Mouse (Mus musculus) inflammation-experienced regulatory T-cells, adult 6 months (primary cell): ENCODE results near the gene Slc35g2. TPM values are rescaled to one million over a fixed set of nuclear protein-coding genes. Genes with fewer than 3 reads are reported as not detected.

Experiments used
- ATAC-seq: one replicate; pipeline ENCODE4 v1.8.0; 2017
- polyA plus RNA-seq, 3 experiments: library from polyadenylated mRNA; unstranded; fragments of 100-300 nt; shearing (Covaris generic); gene quantifications; one replicate each; pipeline ENCODE4 v1.2.1; 2017

Slc35g2 gene
- polyA plus RNA-seq, 3 experiments from 2014 or later, result 0.56 to 1.3 (median 0.98) TPM

GRCm38 (mm10) chr9:100558991-100559390 lies 11.9 kb downstream of the Slc35g2 start:
- no peak for ATAC-seq

DNA sequence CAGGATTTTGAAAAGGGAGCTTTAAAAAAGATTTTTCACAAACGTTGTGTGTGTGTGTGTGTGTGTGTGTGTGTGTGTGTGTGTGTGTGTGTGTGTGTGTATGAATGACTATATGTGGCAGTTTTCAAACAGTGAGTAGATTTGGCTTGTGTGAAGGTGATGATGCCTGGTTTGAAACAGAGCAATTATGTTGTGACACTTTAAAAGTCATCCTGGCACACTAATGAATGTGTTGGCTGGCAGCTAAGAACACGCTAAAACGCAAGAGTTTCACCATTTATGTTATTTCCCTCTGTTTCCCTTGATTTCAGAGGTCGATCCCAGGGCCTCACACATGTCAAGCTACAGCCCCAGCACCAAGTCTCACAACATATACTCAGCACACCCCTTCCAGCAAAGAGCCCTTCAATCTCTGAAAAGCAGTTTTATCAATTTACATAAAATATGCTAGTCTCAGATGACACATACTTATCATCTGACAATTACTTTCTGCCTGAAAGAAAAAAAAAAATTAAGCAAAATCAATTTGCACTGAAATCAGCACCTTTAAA lies 12.8 kb downstream of the Slc35g2 start:
- ATAC-seq, result no peak

DNA sequence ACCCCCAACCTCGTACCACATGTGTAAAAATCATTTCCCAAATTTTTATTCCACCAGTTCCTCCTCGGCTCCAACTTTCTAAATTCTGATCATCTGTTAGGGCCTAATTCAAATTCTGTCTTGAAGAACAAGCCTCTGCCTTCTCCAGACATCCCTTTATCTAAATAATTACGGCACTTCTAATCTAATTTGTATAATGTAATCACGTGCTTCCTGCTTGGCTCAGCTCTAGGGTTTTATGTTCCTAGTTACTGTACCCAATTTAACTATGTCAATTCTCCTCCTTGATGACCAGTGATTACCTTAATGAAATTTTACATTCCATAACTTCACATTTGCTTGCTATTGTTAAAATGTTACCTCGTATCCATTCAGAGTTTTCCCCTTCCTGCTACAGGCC lies 15.2 kb downstream of the Slc35g2 start:
- no peak for ATAC-seq

DNA sequence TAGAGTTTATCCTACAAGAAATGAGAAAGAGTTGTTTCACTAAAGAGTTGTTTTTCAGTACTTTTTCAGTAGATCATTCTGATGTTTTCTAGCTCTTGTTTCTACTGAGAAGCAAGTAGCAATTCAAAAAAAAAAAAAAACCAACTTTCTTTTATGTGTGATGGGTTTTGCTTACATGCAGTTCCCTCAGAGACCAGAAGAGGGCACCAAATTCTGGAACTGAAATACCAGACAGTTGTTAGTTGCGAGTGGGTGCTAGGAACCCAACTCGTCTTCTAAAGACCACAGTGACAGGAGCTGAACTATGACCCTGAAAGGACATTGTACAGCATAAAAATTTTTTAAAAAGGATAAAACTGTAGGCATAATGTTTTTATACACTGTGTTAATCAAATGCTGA lies 22.6 kb downstream of the Slc35g2 start:
- no peak for ATAC-seq

- peak; percentile 25 for ATAC-seq
Measured at GRCm38 (mm10) chr9:100546594-100546910, 24.3 kb downstream of the Slc35g2 start.

DNA sequence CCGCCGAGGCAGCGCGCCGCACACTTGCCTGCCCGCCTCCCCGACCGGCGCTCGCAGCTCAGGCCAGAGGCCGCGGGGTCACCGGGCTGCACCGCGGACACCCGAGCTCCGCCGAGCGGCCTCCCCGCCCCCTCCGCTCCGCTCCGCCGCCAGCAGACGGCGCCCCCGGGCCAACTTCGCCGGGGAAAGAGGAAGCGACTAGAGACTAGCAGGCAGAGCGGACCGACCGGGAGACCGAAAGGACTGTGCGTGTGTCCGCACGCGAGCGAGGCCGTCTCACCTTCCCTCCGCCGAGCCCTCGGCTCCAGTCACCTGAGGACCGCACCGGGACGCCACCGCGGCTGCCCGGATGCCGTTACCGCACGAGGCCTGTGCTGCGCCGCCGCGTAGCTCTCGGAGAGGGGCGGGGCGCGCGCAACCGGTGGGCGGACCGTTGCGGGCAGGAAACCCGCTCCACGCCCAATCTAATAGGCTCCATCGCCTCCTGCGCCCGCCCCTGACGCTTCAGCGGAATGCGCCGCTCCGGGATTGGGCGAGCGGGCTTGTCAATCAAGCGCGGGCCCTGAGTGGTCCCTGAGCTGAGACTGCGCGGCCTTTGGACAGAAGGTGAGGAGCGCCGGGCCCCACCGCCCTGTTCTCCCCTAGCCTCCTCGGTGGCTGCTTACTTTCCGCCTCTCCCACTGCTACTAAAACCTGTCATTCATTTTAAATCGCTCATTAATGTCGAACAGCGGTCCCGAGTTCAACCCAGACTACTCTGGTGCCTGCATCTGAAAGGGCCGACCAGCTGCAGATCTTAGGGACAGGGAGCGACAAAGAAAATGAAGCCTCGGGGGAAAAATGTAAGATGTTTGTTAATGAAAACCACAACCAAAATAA lies 24.9 kb downstream of the Slc35g2 start, which contains the start of gene Nck1:
TSS of gene Nck1 (minus strand) at position 420 of the 879 bp plus-strand sequence.
- ATAC-seq, result peak; percentile 93

DNA sequence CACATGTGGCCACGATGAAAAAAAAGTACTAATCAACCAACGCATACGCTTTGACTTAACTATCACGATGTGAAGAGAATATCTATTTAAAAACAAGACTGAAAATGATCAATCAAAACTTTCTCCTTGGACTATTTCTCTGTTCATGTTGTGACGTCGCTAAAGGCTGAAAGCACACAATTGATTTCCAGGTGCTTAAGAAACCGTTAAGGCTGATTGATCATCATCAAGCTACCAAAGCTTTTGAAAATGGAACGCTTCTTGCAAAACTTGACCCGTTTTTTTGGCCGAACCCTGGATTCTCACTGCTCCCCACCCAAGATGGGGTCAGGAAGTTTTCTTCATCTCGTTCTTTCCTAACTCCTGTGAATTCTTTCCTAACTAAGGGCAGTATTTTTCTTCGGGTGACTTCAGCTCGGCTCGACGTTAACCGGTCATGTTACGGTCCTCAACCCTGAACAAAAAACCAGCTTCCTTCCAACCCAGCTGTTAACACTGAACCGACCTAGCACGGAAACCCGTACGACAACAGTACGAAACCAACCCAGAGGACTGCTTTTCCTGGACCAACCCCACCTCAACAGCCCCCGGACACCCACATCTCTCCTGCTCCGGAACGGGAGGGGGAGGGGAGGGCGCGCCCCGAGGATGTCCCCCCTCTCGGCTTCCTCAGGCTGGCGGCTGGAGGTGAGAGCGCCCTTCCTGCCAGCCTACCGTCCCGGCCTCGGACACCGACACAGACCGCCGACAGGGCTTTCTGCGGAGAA lies 25.8 kb downstream of the Slc35g2 start:
- peak; percentile 27 for ATAC-seq

- no peak for ATAC-seq
Measured at GRCm38 (mm10) chr9:100535618-100536262, 35.1 kb downstream of the Slc35g2 start.

- ATAC-seq, result no peak
Measured at GRCm38 (mm10) chr9:100534686-100535085, 36.2 kb downstream of the Slc35g2 start.

GRCm38 (mm10) chr9:100532847-100533505 lies 37.9 kb downstream of the Slc35g2 start:
- ATAC-seq, result no peak

- ATAC-seq, result no peak
Measured at GRCm38 (mm10) chr9:100531296-100531695, 39.6 kb downstream of the Slc35g2 start.

- no peak for ATAC-seq
Measured at GRCm38 (mm10) chr9:100525225-100525624, 45.7 kb downstream of the Slc35g2 start.

- peak; percentile 96 for ATAC-seq
Measured at GRCm38 (mm10) chr9:100522029-100522428, 48.9 kb downstream of the Slc35g2 start.

- no peak for ATAC-seq
Measured at GRCm38 (mm10) chr9:100520586-100520985, 50.3 kb downstream of the Slc35g2 start.

GRCm38 (mm10) chr9:100520012-100520411 lies 50.9 kb downstream of the Slc35g2 start:
- no peak for ATAC-seq

- no peak for ATAC-seq
Measured at GRCm38 (mm10) chr9:100507581-100507980, 63.3 kb downstream of the Slc35g2 start.

GRCm38 (mm10) chr9:100506652-100507051 lies 64.2 kb downstream of the Slc35g2 start:
- ATAC-seq, result no peak

DNA sequence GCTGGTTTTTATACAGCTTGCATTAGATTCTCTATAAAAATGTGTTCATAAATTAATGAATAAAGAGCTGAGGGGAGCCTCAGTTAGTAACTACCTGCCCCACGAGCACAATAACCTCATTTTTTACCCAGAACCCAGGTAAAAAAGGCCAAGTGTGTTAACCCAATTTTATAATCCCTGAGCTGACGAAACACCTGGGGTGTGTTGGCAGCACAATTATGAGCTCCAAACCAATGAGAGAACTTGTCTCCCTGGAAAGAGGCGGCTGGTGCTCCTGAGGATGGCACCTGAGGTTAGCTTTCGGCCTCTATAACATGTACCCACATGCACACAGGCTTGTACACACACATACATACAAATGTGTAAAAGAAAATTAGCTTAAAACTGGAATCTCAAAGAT lies 65.4 kb downstream of the Slc35g2 start:
- no peak for ATAC-seq
